Mouse (Mus musculus): ENCODE measurements at regions not wholly inside any gene's neighbourhood (a gene's known extent, or its start where the extent isn't known, plus 50 kb on each side); places are given as distances from the start of the nearest gene placed in this dataset.
"Not testable (repeated sequence)": the region's sequence is repeated elsewhere in the genome, so short reads cannot be mapped to it uniquely, and the experiment has no call there.

DNA sequence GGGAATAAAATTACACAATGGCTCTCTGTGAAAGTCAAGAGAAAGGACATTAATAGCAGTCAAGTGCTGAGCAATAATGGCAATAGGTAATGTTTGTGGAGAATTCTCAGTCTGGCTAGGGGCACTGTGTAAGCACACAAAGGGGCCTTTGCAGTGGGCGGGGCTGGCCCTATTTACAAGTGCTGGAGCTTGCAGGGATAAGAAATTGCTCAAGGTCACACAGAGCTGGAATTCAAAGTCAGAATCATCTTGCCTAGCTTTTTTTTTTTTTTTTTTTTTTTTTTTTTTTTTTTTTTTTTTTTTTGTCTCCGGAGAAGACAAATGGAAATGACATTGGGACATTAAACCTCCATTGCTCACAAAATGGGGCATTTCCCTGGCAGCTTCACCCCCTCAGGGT lies 253.9 kb upstream of the Pld5 start:
- no peak for ATAC-seq
- Histone ChIP-seq H3K4me3 (ENCODE audit: low read depth, low read length) (no peak overlapping the region), H3K4me2 (replicated peaks; ENCODE audit: low read depth) (no peak overlapping the region), H3K27ac (ENCODE audit: low read depth, low read length) (no peak overlapping the region), H3K4me1 (replicated peaks; ENCODE audit: control insufficient read depth, insufficient read depth, low read length) (no peaks in the 10 kb centered on the region), H3K9ac (ENCODE audit: low read depth, low read length) (no peak overlapping the region), H3K36me3 (ENCODE audit: control insufficient read depth, insufficient read depth) (no peaks in the 10 kb centered on the region), H3K27me3 (replicated peaks; ENCODE audit: control insufficient read depth, insufficient read depth, low read length) (no peaks in the 10 kb centered on the region), H3K9me3 (ENCODE audit: control insufficient read depth) (no peaks in the 10 kb centered on the region)
- WGBS, result 83% methylated on average over 2 of the region's 2 CpGs
- no peak for TF ChIP-seq CTCF (IDR thresholded peaks at IDR 0.05; ENCODE audit: low read depth)

DNA sequence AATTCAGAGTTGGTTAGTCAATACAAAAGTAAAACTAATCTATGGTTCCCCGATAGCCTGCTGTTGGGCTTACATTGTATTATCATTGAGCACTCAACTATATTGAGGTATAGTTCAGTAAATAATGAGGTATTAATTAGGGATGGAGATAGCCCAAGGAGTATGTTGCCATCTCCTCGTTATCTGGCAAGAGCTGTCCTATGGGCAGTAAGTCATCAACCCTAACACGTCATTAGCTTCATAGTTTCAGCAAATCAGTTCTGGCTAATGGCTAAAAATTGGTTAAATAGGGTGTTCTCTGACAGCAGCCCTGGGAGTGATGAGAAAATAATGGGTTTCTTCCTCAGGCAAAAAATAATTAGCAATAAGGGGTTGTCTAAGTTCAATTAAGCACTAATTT lies 236.4 kb upstream of the Pld5 start:
- no peaks in the 10 kb centered on the region for H3K4me1 ChIP-seq (replicated peaks; ENCODE audit: control insufficient read depth, insufficient read depth, low read length)
- H3K9ac ChIP-seq (ENCODE audit: low read depth, low read length), result no peak overlapping the region
- no peaks in the 10 kb centered on the region for H3K36me3 ChIP-seq (ENCODE audit: control insufficient read depth, insufficient read depth)
- H3K27ac ChIP-seq (ENCODE audit: low read depth, low read length), result no peak overlapping the region
- WGBS, result 83% methylated on average over 3 of the region's 3 CpGs
- no peak for ATAC-seq
- no peaks in the 10 kb centered on the region for H3K27me3 ChIP-seq (replicated peaks; ENCODE audit: control insufficient read depth, insufficient read depth, low read length)
- no peak for TF ChIP-seq CTCF (IDR thresholded peaks at IDR 0.05; ENCODE audit: low read depth)
- no peaks in the 10 kb centered on the region for H3K9me3 ChIP-seq (ENCODE audit: control insufficient read depth)
- no peak overlapping the region for H3K4me2 ChIP-seq (replicated peaks; ENCODE audit: low read depth)
- no peak overlapping the region for H3K4me3 ChIP-seq (ENCODE audit: low read depth, low read length)

DNA sequence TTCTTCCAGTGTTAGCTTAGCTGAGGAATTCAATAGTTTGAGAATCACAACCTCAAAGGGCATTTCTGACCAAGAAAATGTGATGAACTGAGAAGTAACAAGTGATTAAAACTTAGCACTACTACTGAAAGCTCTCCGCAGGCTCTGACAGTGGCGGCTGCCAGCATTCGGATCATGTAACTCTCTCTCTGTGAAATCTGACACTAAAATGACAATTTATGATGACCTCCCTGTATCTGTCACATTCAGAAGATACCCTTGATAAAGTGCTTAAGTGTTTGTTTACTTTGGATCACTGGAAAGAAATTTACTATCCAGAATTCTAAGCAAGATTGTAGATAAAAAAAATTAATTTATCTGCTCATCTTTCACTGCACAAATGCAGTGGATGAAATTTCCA lies 230.3 kb upstream of the Pld5 start:
- Histone ChIP-seq H3K9me3 (ENCODE audit: control insufficient read depth) (no peaks in the 10 kb centered on the region), H3K27ac (ENCODE audit: low read depth, low read length) (no peak overlapping the region), H3K27me3 (replicated peaks; ENCODE audit: control insufficient read depth, insufficient read depth, low read length) (no peaks in the 10 kb centered on the region), H3K4me1 (replicated peaks; ENCODE audit: control insufficient read depth, insufficient read depth, low read length) (no peaks in the 10 kb centered on the region), H3K4me3 (ENCODE audit: low read depth, low read length) (no peak overlapping the region), H3K4me2 (replicated peaks; ENCODE audit: low read depth) (no peak overlapping the region), H3K36me3 (ENCODE audit: control insufficient read depth, insufficient read depth) (no peaks in the 10 kb centered on the region), H3K9ac (ENCODE audit: low read depth, low read length) (no peak overlapping the region)
- no peak for ATAC-seq
- WGBS, result 57% methylated on average over 3 of the region's 3 CpGs
- TF ChIP-seq CTCF (IDR thresholded peaks at IDR 0.05; ENCODE audit: low read depth), result no peak

- H3K9ac ChIP-seq (ENCODE audit: low read depth, low read length); H3K4me2 ChIP-seq (replicated peaks; ENCODE audit: low read depth); H3K36me3 ChIP-seq (ENCODE audit: control insufficient read depth, insufficient read depth); H3K27ac ChIP-seq (ENCODE audit: low read depth, low read length); H3K9me3 ChIP-seq (ENCODE audit: control insufficient read depth); H3K4me1 ChIP-seq (replicated peaks; ENCODE audit: control insufficient read depth, insufficient read depth, low read length); ATAC-seq; H3K27me3 ChIP-seq (replicated peaks; ENCODE audit: control insufficient read depth, insufficient read depth, low read length); H3K4me3 ChIP-seq (ENCODE audit: low read depth, low read length): not testable (repeated sequence)
- WGBS, result 48% methylated on average over 6 of the region's 6 CpGs
Measured at GRCm38 (mm10) chr1:176504731-176505130, 229.6 kb upstream of the Pld5 start.

DNA sequence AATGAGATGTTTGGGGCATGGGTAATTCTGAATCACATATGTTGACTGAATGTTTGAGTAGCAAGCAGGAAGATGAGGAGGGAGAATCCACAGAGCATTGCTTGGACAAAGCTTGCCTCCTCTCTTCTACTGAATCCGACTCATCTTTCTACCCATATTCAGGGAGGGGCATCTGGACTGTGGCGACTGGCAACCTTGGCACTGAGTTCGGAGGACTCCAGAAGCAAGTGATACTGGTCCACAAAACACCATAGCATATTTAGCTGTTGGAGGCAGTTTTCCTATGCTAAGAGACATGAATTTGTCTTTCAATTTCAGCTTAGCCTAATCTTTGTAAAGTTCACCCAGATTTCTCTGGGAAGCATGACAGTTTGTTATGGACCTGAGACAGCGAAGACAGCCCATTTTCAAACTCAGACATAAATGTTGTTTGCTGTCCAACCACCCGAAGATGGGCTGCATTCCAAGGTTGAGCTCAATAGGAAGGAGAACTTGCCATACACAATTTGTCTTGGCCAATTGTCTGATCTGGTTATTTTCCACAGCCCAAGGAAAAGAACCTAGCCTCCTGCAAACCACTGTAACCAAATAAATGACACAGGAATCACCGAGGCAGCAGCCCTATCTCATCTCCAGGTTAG lies 224.0 kb upstream of the Pld5 start:
- Histone ChIP-seq H3K4me3 (ENCODE audit: low read depth, low read length) (no peak overlapping the region), H3K27ac (ENCODE audit: low read depth, low read length) (no peak overlapping the region), H3K4me2 (replicated peaks; ENCODE audit: low read depth) (no peak overlapping the region), H3K27me3 (replicated peaks; ENCODE audit: control insufficient read depth, insufficient read depth, low read length) (no peaks in the 10 kb centered on the region), H3K9me3 (ENCODE audit: control insufficient read depth) (no peaks in the 10 kb centered on the region), H3K36me3 (ENCODE audit: control insufficient read depth, insufficient read depth) (no peaks in the 10 kb centered on the region), H3K4me1 (replicated peaks; ENCODE audit: control insufficient read depth, insufficient read depth, low read length) (no peaks in the 10 kb centered on the region), H3K9ac (ENCODE audit: low read depth, low read length) (no peak overlapping the region)
- TF ChIP-seq CTCF (IDR thresholded peaks at IDR 0.05; ENCODE audit: low read depth), result no peak
- ATAC-seq, result no peak
- 84% methylated on average over 6 of the region's 6 CpGs for WGBS

DNA sequence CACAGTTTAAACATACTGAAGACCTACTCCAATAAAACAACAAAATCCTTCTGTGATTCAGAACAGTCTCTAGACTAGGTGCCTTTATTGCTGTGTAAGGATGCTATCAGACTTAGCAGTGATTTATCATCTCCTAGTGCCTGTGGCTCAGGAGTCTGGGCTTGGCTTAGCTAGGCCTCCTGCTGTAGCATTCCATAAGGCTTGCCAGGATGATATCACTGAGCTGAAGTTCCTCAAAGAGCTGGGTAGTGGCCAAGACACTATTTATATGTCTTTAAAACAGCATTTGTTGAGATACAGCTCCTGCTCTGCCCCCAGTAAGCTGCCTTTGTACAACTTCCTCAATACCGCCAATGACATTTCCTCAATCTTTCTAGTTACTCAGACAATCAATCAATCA lies 193.4 kb upstream of the Pld5 start:
- H3K27me3 ChIP-seq (replicated peaks; ENCODE audit: control insufficient read depth, insufficient read depth, low read length), result no peaks in the 10 kb centered on the region
- H3K4me3 ChIP-seq (ENCODE audit: low read depth, low read length), result no peak overlapping the region
- H3K4me2 ChIP-seq (replicated peaks; ENCODE audit: low read depth), result no peak overlapping the region
- H3K4me1 ChIP-seq (replicated peaks; ENCODE audit: control insufficient read depth, insufficient read depth, low read length), result no peaks in the 10 kb centered on the region
- no peak for ATAC-seq
- H3K27ac ChIP-seq (ENCODE audit: low read depth, low read length), result no peak overlapping the region
- no peaks in the 10 kb centered on the region for H3K9me3 ChIP-seq (ENCODE audit: control insufficient read depth)
- H3K36me3 ChIP-seq (ENCODE audit: control insufficient read depth, insufficient read depth), result no peaks in the 10 kb centered on the region
- no peak overlapping the region for H3K9ac ChIP-seq (ENCODE audit: low read depth, low read length)
- TF ChIP-seq CTCF (IDR thresholded peaks at IDR 0.05; ENCODE audit: low read depth), result no peak
- 70% methylated on average over 1 of the region's 1 CpGs for WGBS

- no peak for ATAC-seq
- no peak overlapping the region for H3K4me2 ChIP-seq (replicated peaks; ENCODE audit: low read depth)
- H3K36me3 ChIP-seq (ENCODE audit: control insufficient read depth, insufficient read depth), result no peaks in the 10 kb centered on the region
- H3K9me3 ChIP-seq (ENCODE audit: control insufficient read depth), result no peaks in the 10 kb centered on the region
- no peaks in the 10 kb centered on the region for H3K4me1 ChIP-seq (replicated peaks; ENCODE audit: control insufficient read depth, insufficient read depth, low read length)
- H3K27me3 ChIP-seq (replicated peaks; ENCODE audit: control insufficient read depth, insufficient read depth, low read length), result no peaks in the 10 kb centered on the region
- H3K9ac ChIP-seq (ENCODE audit: low read depth, low read length), result no peak overlapping the region
- no peak for TF ChIP-seq CTCF (IDR thresholded peaks at IDR 0.05; ENCODE audit: low read depth)
- no peak overlapping the region for H3K4me3 ChIP-seq (ENCODE audit: low read depth, low read length)
- H3K27ac ChIP-seq (ENCODE audit: low read depth, low read length), result no peak overlapping the region
- WGBS, result 82% methylated on average over 5 of the region's 5 CpGs
Measured at GRCm38 (mm10) chr1:176462125-176462524, 187.0 kb upstream of the Pld5 start.

Data from intestine, postnatal 0 days (tissue).